Mouse (Mus musculus) heart, embryonic 14.5 days (tissue): ENCODE measurements around the gene Nfkb2. TPM values are rescaled to one million over a fixed set of nuclear protein-coding genes. Genes with fewer than 3 reads are reported as not detected.

Experiments used
- ATAC-seq: fragments of 200-750 bp; cut with Nextera tagmentation; 2 replicates; pipeline ENCODE4 v1.8.0; 2017; ENCODE audit warnings: low read depth, moderate TSS enrichment; ENCODE audit not compliant: insufficient number of reproducible peaks, insufficient read depth, low FRiP score
- H3K27ac ChIP-seq, 2 experiments: fragments of 200-500 bp in 1 of 2; fragments of 300-500 bp in 1 of 2; sonication (generic) in 1 of 2; replicated peaks in 1 of 2; 2 replicates each; pipeline ENCODE4 v1.5.1; 2012 to 2014; ENCODE audit warnings: low read depth in 2 of 2, low read length in 2 of 2, control low read depth in 1 of 2, mild to moderate bottlenecking in 1 of 2, mixed read lengths in 1 of 2; ENCODE audit not compliant: control insufficient read depth in 1 of 2, insufficient read depth in 1 of 2
- H3K27me3 ChIP-seq: fragments of 300-500 bp; sonication (generic); 2 replicates; pipeline ENCODE4 v1.6.1; 2014; ENCODE audit warnings: mild to moderate bottlenecking, low read length, control low read depth; ENCODE audit not compliant: control insufficient read depth, insufficient read depth
- H3K36me3 ChIP-seq: fragments of 300-500 bp; sonication (generic); 2 replicates; pipeline ENCODE4 v1.6.1; 2014; ENCODE audit warnings: mild to moderate bottlenecking, control low read depth, low read length, mixed read lengths; ENCODE audit not compliant: control insufficient read depth, insufficient read depth
- H3K4me1 ChIP-seq, 2 experiments: fragments of 200-500 bp in 1 of 2; fragments of 300-500 bp in 1 of 2; sonication (generic) in 1 of 2; 2 replicates each; pipeline ENCODE4 v1.6.1; 2012 to 2014; ENCODE audit warnings: low read length in 2 of 2, control low read depth in 1 of 2, mixed read lengths in 1 of 2; ENCODE audit not compliant: control insufficient read depth in 2 of 2, insufficient read depth in 2 of 2
- H3K4me2 ChIP-seq: fragments of 300-500 bp; sonication (generic); 2 replicates; pipeline ENCODE4 v1.6.1; 2014; ENCODE audit warnings: mild to moderate bottlenecking, low read length
- H3K4me3 ChIP-seq, 2 experiments: fragments of 200-500 bp in 1 of 2; fragments of 300-500 bp in 1 of 2; sonication (generic) in 1 of 2; 2 replicates each; pipeline ENCODE4 v1.5.1; 2012 to 2014; ENCODE audit warnings: low read length in 2 of 2, mild to moderate bottlenecking in 2 of 2, control low read depth in 1 of 2, low read depth in 1 of 2, moderate library complexity in 1 of 2; ENCODE audit not compliant: control insufficient read depth in 1 of 2, insufficient read depth in 1 of 2
- H3K9ac ChIP-seq: fragments of 300-500 bp; sonication (generic); 2 replicates; pipeline ENCODE4 v1.6.1; 2014; ENCODE audit warnings: mild to moderate bottlenecking, low read length
- H3K9me3 ChIP-seq: fragments of 300-500 bp; sonication (generic); 2 replicates; pipeline ENCODE4 v1.6.1; 2016; ENCODE audit warnings: low read length, control low read depth; ENCODE audit not compliant: control insufficient read depth
- WGBS: fragments of 180-500 bp; shearing (Covaris S2); extraction: QIAGEN DNeasy Blood & Tissue Kit; methylation state at CpG from one replicate; pipeline ENCODE4 v1.1.7; 2014; 5-methylcytosine and 5-hydroxymethylcytosine counted together
- polyA plus RNA-seq: library from polyadenylated mRNA; unstranded; fragments of >200 nt; fragmentation: Nextera tagmentation; extraction: Ambion mirVana; gene quantifications from 2 replicates; pipeline ENCODE4 v1.2.1, GENCODE M21; 2014

Gene Nfkb2
- polyA plus RNA-seq, 1 experiment from 2014 or later = 7.4 TPM

GRCm38 (mm10) chr19:46320076-46320785, 16.1 kb downstream of the Nfkb2 start:
- no peak for ATAC-seq
- WGBS = 74% methylated on average over 8 of the region's 8 CpGs

GRCm38 (mm10) chr19:46321101-46321943, 17.2 kb downstream of the Nfkb2 start:
- peaks cover 3 to 14% of the 10 kb centered on the region in 2 experiments for H3K4me1 ChIP-seq
- ATAC-seq = no peak
- WGBS = 35% methylated on average over 6 of the region's 6 CpGs
- H3K27ac ChIP-seq = no peak overlapping the region
- H3K4me3 ChIP-seq = no peak overlapping the region
- peaks cover 100% of the 10 kb centered on the region for H3K27me3 ChIP-seq
- H3K36me3 ChIP-seq = no peaks in the 10 kb centered on the region
- no peaks in the 10 kb centered on the region for H3K9me3 ChIP-seq
- H3K4me2 ChIP-seq = no peak overlapping the region
- no peak overlapping the region for H3K9ac ChIP-seq

More at GRCm38 (mm10) chr19:46320076-46320785, 16.1 kb downstream of the Nfkb2 start:
- Histone ChIP-seq H3K9me3 (no peaks in the 10 kb centered on the region), H3K36me3 (no peaks in the 10 kb centered on the region), H3K27ac (no peak overlapping the region), H3K9ac (no peak overlapping the region), H3K27me3 (peaks cover 95% of the 10 kb centered on the region), H3K4me3 (no peak overlapping the region), H3K4me2 (no peak overlapping the region), H3K4me1 (peaks cover 13 to 25% of the 10 kb centered on the region in 2 experiments)

GRCm38 (mm10) chr19:46322144-46322995, 18.2 kb downstream of the Nfkb2 start:
- no peaks in the 10 kb centered on the region for H3K36me3 ChIP-seq
- no peaks in the 10 kb centered on the region for H3K9me3 ChIP-seq
- WGBS = 52% methylated on average over 11 of the region's 11 CpGs
- H3K9ac ChIP-seq = no peak overlapping the region
- no peak overlapping the region for H3K4me3 ChIP-seq
- H3K4me1 ChIP-seq = peaks cover 8 to 14% of the 10 kb centered on the region in 2 experiments
- no peak overlapping the region for H3K4me2 ChIP-seq
- peaks cover 100% of the 10 kb centered on the region for H3K27me3 ChIP-seq
- no peak overlapping the region for H3K27ac ChIP-seq
- ATAC-seq = no peak

GRCm38 (mm10) chr19:46322996-46323572, 19.0 kb downstream of the Nfkb2 start:
- H3K36me3 ChIP-seq = no peaks in the 10 kb centered on the region
- H3K27me3 ChIP-seq = peaks cover 96% of the 10 kb centered on the region
- WGBS = 68% methylated on average over 13 of the region's 13 CpGs
- no peaks in the 10 kb centered on the region for H3K9me3 ChIP-seq
- H3K27ac ChIP-seq = no peak overlapping the region
- no peak overlapping the region for H3K4me2 ChIP-seq
- no peak overlapping the region for H3K4me3 ChIP-seq
- peaks cover 8 to 13% of the 10 kb centered on the region in 2 experiments for H3K4me1 ChIP-seq
- ATAC-seq = no peak
- no peak overlapping the region for H3K9ac ChIP-seq

- 57% methylated on average over 5 of the region's 5 CpGs for WGBS
- H3K4me3 ChIP-seq = no peak overlapping the region
- no peaks in the 10 kb centered on the region for H3K9me3 ChIP-seq
- H3K27me3 ChIP-seq = peaks cover 89% of the 10 kb centered on the region
- H3K36me3 ChIP-seq = no peaks in the 10 kb centered on the region
- no peak overlapping the region for H3K4me2 ChIP-seq
- ATAC-seq = no peak
- H3K4me1 ChIP-seq = peaks cover 8 to 13% of the 10 kb centered on the region in 2 experiments; a peak in 3 of 4 replicates
- H3K9ac ChIP-seq = no peak overlapping the region
- no peak overlapping the region for H3K27ac ChIP-seq
Measured at GRCm38 (mm10) chr19:46323716-46324115, 19.6 kb downstream of the Nfkb2 start.

- H3K9me3 ChIP-seq = no peaks in the 10 kb centered on the region
- H3K27me3 ChIP-seq = peaks cover 83% of the 10 kb centered on the region
- whole genome bisulfite sequencing = 59% methylated on average over 11 of the region's 11 CpGs
- H3K4me3 ChIP-seq = no peak overlapping the region
- peaks cover 7 to 14% of the 10 kb centered on the region in 2 experiments for H3K4me1 ChIP-seq
- no peak for ATAC-seq
- H3K4me2 ChIP-seq = no peak overlapping the region
- no peaks in the 10 kb centered on the region for H3K36me3 ChIP-seq
- no peak overlapping the region for H3K27ac ChIP-seq
- no peak overlapping the region for H3K9ac ChIP-seq
Measured at GRCm38 (mm10) chr19:46324366-46324765, 20.2 kb downstream of the Nfkb2 start.

GRCm38 (mm10) chr19:46324918-46325317, 20.8 kb downstream of the Nfkb2 start:
- Histone ChIP-seq H3K4me2 (no peak overlapping the region), H3K9ac (no peak overlapping the region), H3K27me3 (peaks cover 77% of the 10 kb centered on the region), H3K4me3 (no peak overlapping the region), H3K9me3 (no peaks in the 10 kb centered on the region), H3K27ac (no peak overlapping the region), H3K36me3 (no peaks in the 10 kb centered on the region), H3K4me1 (peaks cover 8 to 19% of the 10 kb centered on the region in 2 experiments)
- WGBS = 43% methylated on average over 5 of the region's 5 CpGs
- ATAC-seq = no peak
